Mouse (Mus musculus): Measurements from ENCODE around the gene Rln1. TPM values are rescaled to one million over a fixed set of nuclear protein-coding genes. Genes with fewer than 3 reads are reported as not detected.

Gene Rln1
- polyA plus RNA-seq (2014; fragmentation: Nextera tagmentation; extraction: Ambion mirVana), result 1.2 TPM in 1 of 2 replicates, not detected in the other

DNA sequence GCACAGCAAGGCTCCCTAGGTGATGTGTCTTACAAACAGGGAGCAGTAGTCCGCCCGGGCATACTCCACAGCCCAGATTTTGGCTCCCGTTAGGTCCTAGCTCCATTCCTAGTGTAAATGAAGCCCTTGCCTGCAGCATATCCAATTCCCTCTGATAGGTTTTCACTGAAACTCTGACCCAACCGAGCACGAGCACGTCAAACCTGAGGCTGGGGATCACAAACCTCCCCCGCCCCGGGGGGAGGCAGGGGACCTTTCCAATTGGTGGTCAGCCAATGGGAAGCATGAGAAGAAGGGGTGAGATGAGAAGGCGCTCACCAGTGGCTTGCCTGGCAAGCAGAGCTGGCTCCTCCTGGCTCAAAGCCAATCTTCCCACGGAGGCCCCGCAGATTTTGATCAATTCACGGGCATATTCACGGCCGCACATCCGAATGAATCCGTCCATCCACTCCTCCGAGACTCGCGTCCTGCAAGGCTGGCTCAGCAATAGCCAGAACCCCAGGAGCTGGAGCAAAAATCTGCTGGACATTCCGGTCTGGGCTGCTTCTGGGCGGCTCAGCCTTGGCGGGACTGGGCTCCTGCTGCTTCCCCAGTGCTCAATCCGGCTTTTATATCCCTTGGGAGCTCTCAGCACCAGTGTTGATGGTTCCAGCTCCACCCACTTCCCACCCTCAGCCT is at the start of gene Rln1:
TSS of gene Rln1 (minus strand) at position 603 of the 678 bp plus-strand sequence.
- 4% methylated on average over 23 of the region's 23 CpGs for WGBS

DNA sequence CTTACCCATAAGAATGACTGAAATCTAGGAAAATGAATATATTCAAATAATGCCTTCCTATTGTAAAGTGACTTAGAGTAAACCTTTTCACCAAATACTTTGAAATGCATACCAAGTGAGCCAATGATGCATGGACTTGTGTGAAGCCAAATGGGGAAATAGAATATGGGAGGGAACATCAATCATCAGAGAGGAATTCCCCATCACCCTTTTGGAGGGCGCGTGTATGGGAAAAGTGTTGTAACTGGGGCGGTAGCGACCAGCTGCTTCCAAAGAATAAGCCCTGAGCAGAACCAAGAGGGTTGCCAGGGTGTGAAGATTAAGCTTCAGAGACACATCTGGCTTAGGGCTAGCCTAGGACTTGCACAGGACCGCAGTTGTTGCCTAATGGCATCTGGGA is 48.9 kb upstream of the Rln1 start:
- H3K27me3 ChIP-seq (ENCODE audit: control insufficient read depth, insufficient read depth, low read length), result no peaks in the 10 kb centered on the region
- ATAC-seq (ENCODE audit: insufficient read depth, low FRiP score, low TSS enrichment), result no peak
- no peak overlapping the region for H3K9ac ChIP-seq (ENCODE audit: low read length)
- H3K9me3 ChIP-seq (ENCODE audit: control insufficient read depth, low read length), result no peaks in the 10 kb centered on the region
- WGBS, result 93% methylated on average over 5 of the region's 5 CpGs
- H3K27ac ChIP-seq (ENCODE audit: low read depth, low read length), result no peak overlapping the region
- no peak overlapping the region for H3K4me2 ChIP-seq (ENCODE audit: low read depth)
- no peaks in the 10 kb centered on the region for H3K36me3 ChIP-seq (ENCODE audit: control insufficient read depth, insufficient read depth, low read length)
- H3K4me3 ChIP-seq (ENCODE audit: low read depth, low read length), result no peak overlapping the region
- H3K4me1 ChIP-seq (ENCODE audit: control insufficient read depth, insufficient read depth, low read length), result no peaks in the 10 kb centered on the region
- DNase-seq (ENCODE audit: low spot score), result no peak

More for the DNA sequence above, at the start of gene Rln1:
- Histone ChIP-seq H3K36me3 (ENCODE audit: control insufficient read depth, insufficient read depth, low read length) (no peaks in the 10 kb centered on the region), H3K27ac (ENCODE audit: low read depth, low read length) (no peak within 1 kb of the TSS), H3K9ac (ENCODE audit: low read length) (peak within 1 kb of the TSS; percentile 60), H3K4me3 (ENCODE audit: low read depth, low read length) (peak within 1 kb of the TSS; percentile 33), H3K4me2 (ENCODE audit: low read depth) (peak within 1 kb of the TSS; percentile 65), H3K4me1 (ENCODE audit: control insufficient read depth, insufficient read depth, low read length) (no peaks in the 10 kb centered on the region), H3K9me3 (ENCODE audit: control insufficient read depth, low read length) (no peaks in the 10 kb centered on the region), H3K27me3 (ENCODE audit: control insufficient read depth, insufficient read depth, low read length) (no peaks in the 10 kb centered on the region)
- DNase-seq (ENCODE audit: low spot score) (peak; percentile 69), ATAC-seq (ENCODE audit: insufficient read depth, low FRiP score, low TSS enrichment) (peak; percentile 23; the same call in 1 of the 2 replicates)

DNA sequence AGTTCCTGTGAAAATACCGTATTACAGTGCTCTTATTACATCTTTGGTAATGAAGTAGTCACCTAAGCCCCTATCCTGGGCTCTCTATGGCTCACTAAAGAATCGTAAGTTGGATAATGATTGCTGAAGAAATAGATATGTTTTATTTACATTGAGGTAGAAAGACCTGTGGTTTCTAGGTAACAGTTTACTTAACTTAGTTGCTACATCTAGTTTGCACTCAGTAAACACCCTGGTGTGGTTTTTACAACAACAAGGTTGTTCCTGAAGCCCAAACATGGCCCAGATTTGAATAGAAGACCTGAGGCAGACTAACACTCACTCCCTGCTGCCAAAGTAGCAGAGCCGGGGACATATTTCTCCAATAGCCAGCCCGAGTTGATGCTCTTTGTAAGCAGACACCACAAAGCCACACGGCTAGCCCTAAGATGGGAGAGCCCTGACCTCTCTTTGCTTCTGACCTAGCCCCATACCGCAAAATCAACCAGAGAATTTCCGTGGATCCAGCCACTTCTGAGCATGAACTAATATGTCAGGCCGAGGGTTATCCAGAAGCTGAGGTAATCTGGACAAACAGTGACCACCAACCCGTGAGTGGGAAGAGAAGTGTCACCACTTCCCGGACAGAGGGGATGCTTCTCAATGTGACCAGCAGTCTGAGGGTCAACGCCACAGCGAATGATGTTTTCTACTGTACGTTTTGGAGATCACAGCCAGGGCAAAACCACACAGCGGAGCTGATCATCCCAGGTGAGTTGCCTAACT is 45.6 kb upstream of the Rln1 start:
- Histone ChIP-seq H3K9ac (ENCODE audit: low read length) (no peak overlapping the region), H3K4me2 (ENCODE audit: low read depth) (no peak overlapping the region), H3K4me1 (ENCODE audit: control insufficient read depth, insufficient read depth, low read length) (no peaks in the 10 kb centered on the region), H3K27ac (ENCODE audit: low read depth, low read length) (no peak overlapping the region), H3K27me3 (ENCODE audit: control insufficient read depth, insufficient read depth, low read length) (no peaks in the 10 kb centered on the region), H3K4me3 (ENCODE audit: low read depth, low read length) (no peak overlapping the region), H3K9me3 (ENCODE audit: control insufficient read depth, low read length) (no peaks in the 10 kb centered on the region), H3K36me3 (ENCODE audit: control insufficient read depth, insufficient read depth, low read length) (no peaks in the 10 kb centered on the region)
- WGBS, result 89% methylated on average over 14 of the region's 14 CpGs
- no peak for DNase-seq (ENCODE audit: low spot score)
- no peak for ATAC-seq (ENCODE audit: insufficient read depth, low FRiP score, low TSS enrichment)

DNA sequence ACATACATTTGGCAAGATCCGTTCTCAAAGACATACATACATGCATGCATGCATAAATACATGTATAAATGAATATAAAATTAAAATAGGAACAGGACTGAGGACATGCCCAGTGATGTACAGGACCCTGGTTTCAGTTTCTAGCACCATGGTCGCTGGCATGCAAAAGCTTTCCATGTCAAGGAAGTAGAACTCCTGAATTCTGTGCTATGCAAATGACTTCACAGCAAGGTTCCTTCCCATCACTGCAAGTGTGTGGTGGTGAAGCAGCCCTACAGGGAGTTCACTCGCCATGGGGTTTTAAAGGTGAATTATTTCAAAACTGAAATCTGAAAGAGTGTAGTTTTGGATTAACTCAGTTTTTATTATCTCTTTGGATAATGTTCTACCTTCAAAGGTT is 41.9 kb upstream of the Rln1 start:
- WGBS, result 78% methylated on average over 3 of the region's 3 CpGs
- H3K36me3 ChIP-seq (ENCODE audit: control insufficient read depth, insufficient read depth, low read length), result no peaks in the 10 kb centered on the region
- H3K9ac ChIP-seq (ENCODE audit: low read length), result no peak overlapping the region
- no peak overlapping the region for H3K27ac ChIP-seq (ENCODE audit: low read depth, low read length)
- H3K4me2 ChIP-seq (ENCODE audit: low read depth), result no peak overlapping the region
- DNase-seq (ENCODE audit: low spot score) (no peak), ATAC-seq (ENCODE audit: insufficient read depth, low FRiP score, low TSS enrichment) (no peak)
- no peak overlapping the region for H3K4me3 ChIP-seq (ENCODE audit: low read depth, low read length)
- H3K9me3 ChIP-seq (ENCODE audit: control insufficient read depth, low read length), result no peaks in the 10 kb centered on the region
- no peaks in the 10 kb centered on the region for H3K27me3 ChIP-seq (ENCODE audit: control insufficient read depth, insufficient read depth, low read length)
- H3K4me1 ChIP-seq (ENCODE audit: control insufficient read depth, insufficient read depth, low read length), result no peaks in the 10 kb centered on the region

DNA sequence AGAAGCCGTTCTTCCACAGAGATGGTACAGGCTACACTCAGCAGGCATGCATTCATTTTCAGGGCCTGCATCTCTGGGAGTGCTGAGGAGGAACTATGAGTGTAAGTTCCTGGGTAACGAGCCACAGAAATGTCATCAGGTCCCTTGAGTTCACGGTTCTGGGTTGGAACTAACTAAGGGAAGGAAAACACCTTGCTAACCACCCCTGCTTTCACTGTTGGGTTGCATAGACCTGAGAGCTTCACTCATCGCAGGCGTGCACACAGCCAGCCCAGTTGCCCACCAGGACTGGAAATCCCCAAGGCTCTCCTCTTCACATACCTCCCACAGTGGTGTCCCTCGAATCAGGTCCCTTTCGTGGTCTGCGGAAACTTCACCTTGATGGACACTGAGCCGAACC is 40.5 kb upstream of the Rln1 start:
- no peak overlapping the region for H3K27ac ChIP-seq (ENCODE audit: low read depth, low read length)
- no peaks in the 10 kb centered on the region for H3K9me3 ChIP-seq (ENCODE audit: control insufficient read depth, low read length)
- no peak overlapping the region for H3K4me3 ChIP-seq (ENCODE audit: low read depth, low read length)
- no peaks in the 10 kb centered on the region for H3K27me3 ChIP-seq (ENCODE audit: control insufficient read depth, insufficient read depth, low read length)
- no peaks in the 10 kb centered on the region for H3K36me3 ChIP-seq (ENCODE audit: control insufficient read depth, insufficient read depth, low read length)
- WGBS, result 90% methylated on average over 9 of the region's 9 CpGs
- no peak for DNase-seq (ENCODE audit: low spot score)
- H3K4me2 ChIP-seq (ENCODE audit: low read depth), result no peak overlapping the region
- no peak overlapping the region for H3K9ac ChIP-seq (ENCODE audit: low read length)
- no peaks in the 10 kb centered on the region for H3K4me1 ChIP-seq (ENCODE audit: control insufficient read depth, insufficient read depth, low read length)
- no peak for ATAC-seq (ENCODE audit: insufficient read depth, low FRiP score, low TSS enrichment)

DNA sequence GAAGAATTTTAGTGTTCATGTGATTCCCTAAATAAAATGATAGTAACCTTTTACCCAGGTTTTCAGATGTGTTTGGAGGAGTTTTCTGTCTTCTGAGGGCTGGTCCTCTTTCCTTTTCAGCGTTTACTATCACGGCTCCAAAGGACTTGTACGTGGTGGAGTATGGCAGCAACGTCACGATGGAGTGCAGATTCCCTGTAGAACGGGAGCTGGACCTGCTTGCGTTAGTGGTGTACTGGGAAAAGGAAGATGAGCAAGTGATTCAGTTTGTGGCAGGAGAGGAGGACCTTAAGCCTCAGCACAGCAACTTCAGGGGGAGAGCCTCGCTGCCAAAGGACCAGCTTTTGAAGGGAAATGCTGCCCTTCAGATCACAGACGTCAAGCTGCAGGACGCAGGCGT is 39.0 kb upstream of the Rln1 start:
- Histone ChIP-seq H3K4me3 (ENCODE audit: low read depth, low read length) (no peak overlapping the region), H3K4me1 (ENCODE audit: control insufficient read depth, insufficient read depth, low read length) (no peaks in the 10 kb centered on the region)

DNA sequence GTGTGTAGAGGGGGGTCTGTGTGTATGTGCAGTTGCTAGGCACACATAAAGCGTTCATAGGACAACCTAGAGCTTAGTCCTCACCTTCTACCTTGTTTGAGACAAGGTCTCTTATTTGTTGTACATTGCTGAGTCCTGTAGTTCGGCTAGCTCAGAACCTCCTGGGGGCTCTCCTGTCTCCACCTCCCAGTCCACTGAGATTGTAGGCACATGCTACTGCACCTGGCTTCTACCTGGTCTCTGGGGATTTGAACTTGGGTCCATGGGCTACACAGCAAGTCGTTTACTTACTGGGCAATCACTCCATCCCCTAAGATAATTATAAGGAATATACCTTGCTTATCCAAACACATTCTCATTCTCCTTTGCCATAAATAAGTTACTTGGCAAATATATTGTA is 38.2 kb upstream of the Rln1 start:
- H3K4me3 ChIP-seq (ENCODE audit: low read depth, low read length), result no peak overlapping the region
- no peaks in the 10 kb centered on the region for H3K9me3 ChIP-seq (ENCODE audit: control insufficient read depth, low read length)
- ATAC-seq (ENCODE audit: insufficient read depth, low FRiP score, low TSS enrichment) (no peak), DNase-seq (ENCODE audit: low spot score) (no peak)
- H3K36me3 ChIP-seq (ENCODE audit: control insufficient read depth, insufficient read depth, low read length), result no peaks in the 10 kb centered on the region
- WGBS, result 90% methylated on average over 3 of the region's 3 CpGs
- no peak overlapping the region for H3K27ac ChIP-seq (ENCODE audit: low read depth, low read length)
- no peaks in the 10 kb centered on the region for H3K27me3 ChIP-seq (ENCODE audit: control insufficient read depth, insufficient read depth, low read length)
- no peaks in the 10 kb centered on the region for H3K4me1 ChIP-seq (ENCODE audit: control insufficient read depth, insufficient read depth, low read length)
- no peak overlapping the region for H3K9ac ChIP-seq (ENCODE audit: low read length)
- H3K4me2 ChIP-seq (ENCODE audit: low read depth), result no peak overlapping the region

More for the DNA sequence above, 39.0 kb upstream of the Rln1 start:
- Histone ChIP-seq H3K9me3 (ENCODE audit: control insufficient read depth, low read length) (no peaks in the 10 kb centered on the region), H3K27me3 (ENCODE audit: control insufficient read depth, insufficient read depth, low read length) (no peaks in the 10 kb centered on the region), H3K4me2 (ENCODE audit: low read depth) (peak overlapping the region; percentile 2), H3K9ac (ENCODE audit: low read length) (no peak overlapping the region), H3K27ac (ENCODE audit: low read depth, low read length) (no peak overlapping the region), H3K36me3 (ENCODE audit: control insufficient read depth, insufficient read depth, low read length) (no peaks in the 10 kb centered on the region)
- no peak for ATAC-seq (ENCODE audit: insufficient read depth, low FRiP score, low TSS enrichment)
- DNase-seq (ENCODE audit: low spot score), result no peak
- 40% methylated on average over 11 of the region's 11 CpGs for WGBS

DNA sequence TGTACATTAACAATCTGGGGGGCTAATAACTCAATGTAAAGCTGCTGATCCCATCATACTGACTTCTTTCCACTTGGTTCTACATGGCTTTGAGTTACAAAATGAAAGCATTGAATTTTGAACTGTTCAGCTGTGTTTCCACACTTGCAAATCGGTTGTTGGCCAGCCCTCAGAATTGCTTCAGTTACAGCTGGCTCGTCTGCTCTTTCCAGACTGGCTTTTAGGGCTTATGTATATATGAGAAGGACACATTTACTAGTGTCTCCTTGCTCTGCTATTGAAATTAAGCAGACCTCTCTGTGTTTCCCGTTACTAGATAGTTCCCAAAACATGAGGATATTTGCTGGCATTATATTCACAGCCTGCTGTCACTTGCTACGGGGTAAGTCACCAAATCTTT is 37.7 kb upstream of the Rln1 start:
- WGBS, result 80% methylated on average over 4 of the region's 4 CpGs
- no peak for DNase-seq (ENCODE audit: low spot score)
- ATAC-seq (ENCODE audit: insufficient read depth, low FRiP score, low TSS enrichment), result no peak

More for the DNA sequence above, 37.7 kb upstream of the Rln1 start:
- Histone ChIP-seq H3K9me3 (ENCODE audit: control insufficient read depth, low read length) (no peaks in the 10 kb centered on the region), H3K27me3 (ENCODE audit: control insufficient read depth, insufficient read depth, low read length) (no peaks in the 10 kb centered on the region), H3K4me2 (ENCODE audit: low read depth) (no peak overlapping the region), H3K9ac (ENCODE audit: low read length) (no peak overlapping the region), H3K27ac (ENCODE audit: low read depth, low read length) (no peak overlapping the region), H3K4me3 (ENCODE audit: low read depth, low read length) (no peak overlapping the region), H3K4me1 (ENCODE audit: control insufficient read depth, insufficient read depth, low read length) (no peaks in the 10 kb centered on the region), H3K36me3 (ENCODE audit: control insufficient read depth, insufficient read depth, low read length) (no peaks in the 10 kb centered on the region)
